Mouse (Mus musculus) ES-E14 (cell line): ENCODE data around the gene Zc3h12c.

Experiments
- HCFC1 ChIP-seq: IDR thresholded peaks from 2 replicates; pipeline ENCODE4 v1.6.1; 2012; ENCODE audit warnings: low read length, inconsistent platforms, borderline replicate concordance; ENCODE audit not compliant: insufficient read depth
- MAFK ChIP-seq: IDR thresholded peaks from 2 replicates; pipeline ENCODE4 v1.6.1; 2014; ENCODE audit warnings: mild to moderate bottlenecking, low read depth, low read length, inconsistent platforms; ENCODE audit not compliant: insufficient read depth
- ZC3H11A ChIP-seq: IDR thresholded peaks from 2 replicates; pipeline ENCODE4 v1.6.1; 2012; ENCODE audit warnings: low read depth, mild to moderate bottlenecking, inconsistent platforms, low read length, borderline replicate concordance

DNA sequence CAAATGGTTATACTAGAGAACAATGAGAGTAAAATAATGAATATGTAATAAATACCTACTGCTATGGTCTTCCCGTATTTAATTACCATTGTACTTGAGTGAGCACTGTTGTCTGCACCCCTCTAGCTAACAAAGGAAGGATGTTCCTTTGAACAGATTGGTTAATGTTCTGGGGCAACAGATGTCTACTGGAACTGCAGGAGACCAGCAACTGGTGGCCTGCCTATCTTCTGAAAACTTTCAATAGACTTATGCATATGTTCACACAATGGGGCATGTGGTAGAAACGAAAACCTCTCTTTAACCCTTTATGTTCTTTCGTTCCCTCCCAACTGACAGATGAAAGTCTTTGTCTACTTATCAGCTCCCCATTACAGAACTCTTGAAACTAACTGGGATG, 20.1 kb downstream of the Zc3h12c start:
- TF ChIP-seq MAFK (no peak), ZC3H11A (no peak), HCFC1 (no peak)
